Mouse (Mus musculus): Measurements from ENCODE around the gene Ttc39b.

Ttc39b gene

DNA sequence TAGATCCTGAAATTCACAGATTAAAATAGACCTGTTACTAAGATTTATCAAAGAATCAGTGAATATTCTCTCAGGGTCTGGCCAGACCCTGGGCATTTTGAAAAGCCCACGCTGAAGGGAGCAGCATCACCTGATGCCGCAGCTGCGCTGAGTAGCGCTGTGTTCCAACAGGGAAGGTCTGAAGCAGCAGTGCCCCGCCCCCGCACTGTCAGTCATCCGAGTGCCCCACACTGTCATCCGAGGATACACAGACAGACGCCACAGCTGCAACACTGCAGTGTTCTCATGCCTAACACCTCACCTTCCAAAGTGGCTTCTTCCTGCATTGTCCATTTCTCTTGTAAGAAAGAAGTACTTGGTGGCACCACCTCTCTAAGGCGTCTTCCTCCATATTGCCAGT is 96.0 kb downstream of the Ttc39b start:
- no peak for DNase-seq

DNA sequence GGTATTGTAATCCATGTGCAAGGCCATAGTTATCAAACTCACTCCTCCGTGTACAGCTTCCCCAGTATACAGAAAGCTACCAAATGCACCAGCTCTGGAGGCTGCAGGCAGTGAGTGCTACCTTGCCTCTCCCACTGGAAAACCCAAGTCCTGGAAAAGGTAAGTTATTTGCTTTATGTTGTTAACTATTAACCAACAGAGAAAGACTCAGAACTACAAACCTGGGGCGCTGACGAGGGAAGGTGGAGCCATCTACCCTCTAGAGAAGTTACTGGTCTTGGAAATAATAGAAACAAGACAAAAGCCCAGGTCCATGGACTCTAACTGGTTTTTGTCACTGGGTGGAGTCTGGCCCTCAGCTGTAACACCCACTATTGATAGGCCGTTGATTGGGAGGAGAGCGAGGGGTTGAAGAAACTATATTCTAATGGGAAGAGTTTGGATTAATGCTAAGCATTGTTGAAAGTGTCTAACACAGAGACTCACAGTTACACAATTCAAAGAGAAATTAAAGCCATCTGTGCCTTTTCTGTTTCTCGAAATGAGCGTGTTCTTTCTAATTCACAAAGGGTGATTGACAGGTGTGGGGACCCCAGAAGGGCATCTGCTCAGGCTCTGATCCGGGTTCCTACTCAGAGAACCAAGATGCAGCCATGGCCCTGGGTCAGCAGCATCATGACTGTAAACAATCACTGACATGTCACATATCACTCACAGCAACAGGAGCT is 98.3 kb downstream of the Ttc39b start:
- DNase-seq, result no peak

- DNase-seq, result peak; percentile 51
These were observed 99.8 kb downstream of the Ttc39b start for GRCm38 (mm10) chr4:83224242-83224641.

DNA sequence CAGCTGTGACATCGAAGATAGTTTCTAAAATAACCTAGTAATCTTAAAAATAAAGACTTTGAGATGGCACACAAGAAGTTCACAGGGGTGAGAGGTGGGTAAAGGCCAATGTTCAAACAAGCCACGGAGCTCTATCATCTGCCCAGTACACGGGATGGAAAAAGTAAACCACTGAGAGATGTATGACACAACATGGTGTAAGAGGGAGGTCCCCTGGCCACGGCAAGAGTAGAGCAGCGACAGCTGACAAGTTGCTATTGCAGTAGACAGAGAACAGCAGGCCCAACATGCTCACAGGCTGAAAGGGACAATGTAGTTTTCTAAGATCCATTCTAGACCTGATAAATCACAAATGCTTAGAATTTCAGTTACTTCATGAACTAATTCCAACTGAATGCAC is 100.9 kb downstream of the Ttc39b start:
- DNase-seq, result no peak

GRCm38 (mm10) chr4:83220761-83221557 is 103.1 kb downstream of the Ttc39b start:
- no peak for DNase-seq

DNA sequence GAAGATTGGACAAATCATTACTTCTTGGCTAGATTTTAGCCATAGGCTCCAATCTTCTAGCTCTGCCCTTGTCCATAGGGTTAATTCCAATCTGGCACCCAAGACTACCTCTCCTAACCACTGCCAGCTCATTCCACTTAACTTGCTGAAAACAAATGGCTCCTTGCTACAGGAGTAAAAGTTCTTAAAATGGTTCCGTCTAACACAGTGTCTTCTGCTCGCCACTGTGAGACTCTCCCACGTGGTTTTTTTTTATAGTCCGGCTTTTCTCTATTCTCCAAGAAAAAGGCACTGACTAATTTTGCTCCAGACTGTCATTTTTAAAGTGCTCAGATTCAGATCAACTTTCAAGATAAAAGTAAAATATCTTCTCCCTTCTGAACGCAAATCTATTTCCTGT is 104.8 kb downstream of the Ttc39b start:
- DNase-seq, result no peak

DNA sequence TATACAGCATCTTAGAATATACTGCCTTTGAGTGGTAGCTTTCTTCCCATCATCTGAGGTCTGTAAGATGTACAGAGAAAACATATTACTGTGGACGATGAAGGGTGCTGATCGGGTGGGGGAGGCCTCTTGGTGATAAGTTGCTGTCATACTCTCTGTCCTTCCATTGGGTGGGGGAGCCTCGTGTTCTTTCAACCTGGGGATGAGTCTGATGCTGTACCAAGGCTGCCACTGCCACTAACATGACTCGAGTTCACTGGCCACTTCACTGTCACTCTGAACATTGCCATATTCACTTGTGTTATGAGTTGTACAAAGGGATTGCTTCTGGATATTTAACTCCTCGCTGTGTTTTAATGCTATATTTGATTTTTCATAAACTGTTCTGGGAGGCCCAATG is 106.9 kb downstream of the Ttc39b start:
- DNase-seq, result no peak

DNA sequence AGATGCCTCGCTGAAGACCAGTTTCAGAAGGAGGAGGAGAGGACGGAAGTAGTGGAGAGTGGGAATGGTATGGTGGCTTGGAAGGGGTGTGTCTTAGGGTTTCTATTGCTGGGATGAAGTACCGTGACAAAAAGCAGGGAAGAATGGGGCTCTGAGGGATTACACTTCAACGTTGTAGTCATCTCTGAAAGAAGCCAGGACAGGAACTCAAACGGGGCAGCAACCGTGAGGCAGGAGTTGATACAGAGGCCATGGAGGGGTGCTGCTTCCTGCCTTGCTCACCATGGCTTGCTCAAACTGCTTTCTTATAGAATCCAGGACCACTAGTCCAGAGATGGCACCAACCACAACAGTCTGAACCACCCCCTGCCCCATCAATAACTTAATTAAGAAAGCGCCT is 107.7 kb downstream of the Ttc39b start:
- DNase-seq, result no peak

DNA sequence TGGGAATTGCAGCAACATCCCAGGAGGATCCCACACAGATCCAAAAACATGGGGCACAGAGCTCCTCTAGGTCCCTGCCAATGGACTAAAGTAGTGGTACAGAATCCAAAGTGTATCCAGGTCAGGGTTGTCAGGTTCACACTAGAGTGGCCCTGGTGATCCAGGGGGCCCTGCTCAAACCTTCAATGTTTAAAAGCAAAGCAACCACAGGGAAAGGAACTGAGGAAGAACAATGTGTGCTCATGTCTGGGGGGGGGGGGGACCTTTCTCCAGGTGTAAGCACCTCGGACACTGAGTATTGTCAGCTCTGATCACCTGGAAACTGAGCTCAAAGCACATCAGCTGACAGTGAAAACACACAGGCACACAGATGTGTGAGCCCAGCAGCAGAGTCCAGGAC is 108.3 kb downstream of the Ttc39b start:
- DNase-seq, result no peak

DNA sequence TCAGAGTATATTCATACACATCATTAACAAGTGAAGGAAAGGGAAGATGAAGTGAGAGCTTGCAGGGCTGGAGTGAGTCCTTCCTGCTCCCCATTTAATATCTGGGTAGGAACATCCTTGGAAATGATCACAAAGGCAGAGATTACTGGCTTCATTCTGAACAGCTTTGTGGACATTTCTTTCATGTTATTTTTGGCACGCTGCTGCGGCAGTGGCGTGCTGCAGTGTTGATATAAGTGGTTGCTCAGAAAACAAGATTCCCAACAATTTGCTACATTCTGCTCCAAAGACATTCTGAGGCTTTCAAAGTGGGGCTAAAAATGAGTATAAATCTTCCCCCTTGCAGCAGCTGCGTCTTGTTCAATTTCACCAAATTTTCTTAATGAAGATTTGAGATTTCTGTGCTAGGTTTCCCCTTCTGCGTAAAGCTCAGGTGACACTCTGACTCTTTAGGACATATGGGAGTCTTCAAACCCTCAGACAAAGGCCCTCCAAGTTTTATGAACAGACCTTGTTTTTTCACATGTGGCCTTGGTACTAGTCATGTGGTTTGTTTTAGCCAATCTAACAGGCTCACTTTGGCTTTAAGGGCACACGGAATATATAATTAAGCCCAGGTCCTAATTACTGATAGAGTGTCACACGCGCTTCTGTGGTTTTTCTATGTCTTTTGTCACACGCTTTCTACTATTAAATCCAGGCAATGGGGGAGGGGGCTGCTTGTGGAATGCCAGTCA is 109.1 kb downstream of the Ttc39b start:
- DNase-seq, result no peak

GRCm38 (mm10) chr4:83213752-83214151 is 110.3 kb downstream of the Ttc39b start:
- no peak for DNase-seq

GRCm38 (mm10) chr4:83211709-83212108 is 112.3 kb downstream of the Ttc39b start:
- DNase-seq, result peak; percentile 41

GRCm38 (mm10) chr4:83210437-83210836 is 113.6 kb downstream of the Ttc39b start:
- DNase-seq, result no peak

DNA sequence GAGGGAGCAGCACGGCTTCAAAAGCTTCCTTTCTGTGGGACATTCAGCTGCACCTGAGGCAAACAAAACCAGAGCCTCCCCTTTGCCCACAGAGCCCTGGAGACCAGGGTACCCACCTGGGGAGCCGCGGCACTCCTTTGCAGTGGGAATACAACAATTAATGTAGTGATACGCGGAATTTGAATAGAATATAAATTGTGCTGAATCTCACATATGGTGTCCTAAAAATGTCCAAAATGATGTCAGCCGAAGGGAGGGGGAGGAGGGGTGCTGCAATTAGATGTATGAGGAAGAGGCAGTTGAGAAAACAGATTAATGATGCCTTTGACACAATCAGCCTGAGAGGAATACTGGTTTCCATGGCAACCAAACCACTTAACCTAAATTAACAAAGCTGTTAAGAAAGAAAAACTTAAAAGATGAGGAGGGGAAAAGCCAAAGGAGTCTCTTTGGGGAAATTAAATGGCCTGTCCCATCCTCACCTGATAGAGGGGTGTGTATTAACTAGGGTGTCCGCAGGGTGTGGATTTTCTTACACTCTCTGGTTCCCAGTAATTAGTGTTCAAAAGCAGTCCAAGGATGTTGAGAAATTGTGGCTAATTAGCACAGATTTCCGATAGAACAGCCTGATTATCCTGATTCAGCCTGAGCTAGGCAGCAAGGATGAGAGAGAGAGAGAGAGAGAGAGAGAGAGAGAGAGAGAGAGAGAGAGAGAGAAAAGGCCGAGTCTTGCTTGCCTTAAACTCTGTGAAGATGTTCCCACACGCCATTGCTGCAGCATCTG is 117.1 kb downstream of the Ttc39b start:
- DNase-seq, result no peak

- no peak for DNase-seq
These were observed 117.6 kb downstream of the Ttc39b start for GRCm38 (mm10) chr4:83206416-83206802.

DNA sequence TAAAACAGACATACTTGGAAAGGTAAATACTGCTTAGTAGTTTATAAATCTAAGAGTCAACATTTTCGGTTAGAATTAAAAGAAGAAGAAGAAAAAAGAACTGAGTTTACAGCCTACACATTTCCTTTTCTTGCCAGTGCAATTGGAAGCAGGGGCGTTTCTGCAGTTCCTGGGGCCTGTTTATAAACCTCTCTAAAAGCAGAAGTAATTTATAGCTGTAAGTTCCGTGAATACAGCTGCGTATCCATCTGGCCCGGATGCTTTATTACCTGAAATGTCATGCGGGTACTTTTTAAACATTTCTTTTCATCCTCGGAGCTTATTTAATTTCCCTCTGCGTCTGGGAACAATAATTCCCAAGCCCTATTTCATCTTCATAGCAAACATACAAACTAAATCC is 124.7 kb downstream of the Ttc39b start:
- DNase-seq, result no peak

GRCm38 (mm10) chr4:83198123-83198522 is 125.9 kb downstream of the Ttc39b start:
- DNase-seq, result no peak

GRCm38 (mm10) chr4:83189736-83190135 is 134.3 kb downstream of the Ttc39b start:
- no peak for DNase-seq

GRCm38 (mm10) chr4:83187324-83187723 is 136.7 kb downstream of the Ttc39b start:
- no peak for DNase-seq

- DNase-seq, result peak; percentile 19
These were observed 137.6 kb downstream of the Ttc39b start for GRCm38 (mm10) chr4:83186448-83186847.

GRCm38 (mm10) chr4:83183288-83183930 is 140.6 kb downstream of the Ttc39b start:
- peak; percentile 83 for DNase-seq

All from embryo, embryonic 11 days (tissue).